Mouse (Mus musculus): ENCODE results near the gene Pdap1. TPM values are rescaled to one million over a fixed set of nuclear protein-coding genes. Genes with fewer than 3 reads are reported as not detected.

Pdap1 gene
- polyA plus RNA-seq (2015; fragmentation: Nextera tagmentation; extraction: Ambion mirVana), result 114 and 120 TPM in 2 replicates

GRCm38 (mm10) chr5:145139571-145140519, at the start of gene Pdap1, which contains the start of gene Bud31:
TSS of gene Pdap1 (minus strand) at chr5:145140238.
TSS of gene Bud31 (plus strand) at chr5:145140362.

GRCm38 (mm10) chr5:145166536-145167305, 26.7 kb upstream of the Pdap1 start, which contains the start of the genes Ptcd1 and Cpsf4:
TSS of gene Ptcd1 (minus strand) at chr5:145167108.
TSS of gene Cpsf4 (plus strand) at chr5:145167213.

DNA sequence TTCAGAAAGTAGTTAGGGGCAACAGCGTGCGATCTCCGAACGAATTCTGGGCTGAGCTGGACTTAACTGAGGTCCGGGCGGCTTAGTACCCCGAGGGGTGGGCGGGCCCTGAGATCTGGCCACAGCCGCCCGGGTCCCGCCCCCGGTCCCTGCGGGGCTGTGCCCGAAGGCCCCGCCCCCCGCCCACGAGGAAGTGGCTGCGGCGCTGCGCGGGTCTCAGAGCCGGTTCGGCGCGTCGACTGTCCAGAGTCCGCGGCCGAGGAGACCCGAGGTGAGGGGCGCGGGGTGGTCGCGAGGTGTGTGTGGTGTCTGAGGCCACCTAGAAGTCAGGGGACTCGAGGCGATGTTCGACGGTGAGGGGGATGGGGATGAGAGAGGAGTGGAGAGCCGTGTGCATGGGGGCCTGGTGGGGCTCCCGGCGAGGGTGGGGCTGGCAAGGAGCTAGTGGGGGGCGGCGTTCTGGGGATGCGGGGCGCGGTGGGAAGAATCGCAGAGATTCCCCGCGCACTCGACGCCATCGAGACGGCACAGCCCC, 25.9 kb downstream of the Pdap1 start, which contains the start of gene Arpc1b:
Gene Arpc1b, plus strand, starts transcription at position 145 of the 535 bp plus-strand sequence.

GRCm38 (mm10) chr5:145083632-145084451, 56.2 kb downstream of the Pdap1 start, which contains the start of the genes Arpc1a and Kpna7:
TSS of gene Arpc1a (plus strand) at chr5:145083830.
TSS of gene Kpna7 (minus strand) at chr5:145084030.

Other genes with a start within 250 kb of the Pdap1 start
- gene Smurf1, start 174.4 kb downstream of the Pdap1 start, polyA plus RNA-seq (2015; fragmentation: Nextera tagmentation; extraction: Ambion mirVana), result 19.0 and 20.7 TPM in 2 replicates
- gene Gm4871, start 107.5 kb downstream of the Pdap1 start, polyA plus RNA-seq (2015; fragmentation: Nextera tagmentation; extraction: Ambion mirVana), result not detected in 2 replicates
- gene 1700018F24Rik, start 97.2 kb downstream of the Pdap1 start, polyA plus RNA-seq (2015; fragmentation: Nextera tagmentation; extraction: Ambion mirVana), result not detected in 2 replicates
- gene Arpc1a, start 56.4 kb downstream of the Pdap1 start, polyA plus RNA-seq (2015; fragmentation: Nextera tagmentation; extraction: Ambion mirVana), result 212 and 225 TPM in 2 replicates
- not detected in 2 replicates for gene Kpna7, start 56.2 kb downstream of the Pdap1 start, polyA plus RNA-seq (2015; fragmentation: Nextera tagmentation; extraction: Ambion mirVana)
- gene Arpc1b, start 26.0 kb downstream of the Pdap1 start, polyA plus RNA-seq (2015; fragmentation: Nextera tagmentation; extraction: Ambion mirVana), result 129 and 138 TPM in 2 replicates
- gene Bud31, start 124 bp upstream of the Pdap1 start, polyA plus RNA-seq (2015; fragmentation: Nextera tagmentation; extraction: Ambion mirVana), result 161 and 164 TPM in 2 replicates
- 13.3 and 15.1 TPM in 2 replicates for gene Ptcd1, start 26.9 kb upstream of the Pdap1 start, polyA plus RNA-seq (2015; fragmentation: Nextera tagmentation; extraction: Ambion mirVana)
- gene Cpsf4, start 27.0 kb upstream of the Pdap1 start, polyA plus RNA-seq (2015; fragmentation: Nextera tagmentation; extraction: Ambion mirVana), result 33.0 and 39.3 TPM in 2 replicates
- 712 and 773 TPM in 2 replicates for gene Atp5j2, start 51.8 kb upstream of the Pdap1 start, polyA plus RNA-seq (2015; fragmentation: Nextera tagmentation; extraction: Ambion mirVana)
- gene Zkscan14, start 61.6 kb upstream of the Pdap1 start, polyA plus RNA-seq (2015; fragmentation: Nextera tagmentation; extraction: Ambion mirVana), result 10.7 and 10.8 TPM in 2 replicates
- gene Zkscan5, start 64.3 kb upstream of the Pdap1 start, polyA plus RNA-seq (2015; fragmentation: Nextera tagmentation; extraction: Ambion mirVana), result 9.7 and 10.1 TPM in 2 replicates
- gene Zfp655, start 91.5 kb upstream of the Pdap1 start, polyA plus RNA-seq (2015; fragmentation: Nextera tagmentation; extraction: Ambion mirVana), result 22.1 and 22.7 TPM in 2 replicates
- 1.1 and 1.7 TPM in 2 replicates for gene Zscan25, start 140.3 kb upstream of the Pdap1 start, polyA plus RNA-seq (2015; fragmentation: Nextera tagmentation; extraction: Ambion mirVana)
- 0.08 TPM in 1 of 2 replicates, not detected in the other for gene Cyp3a57, start 205.0 kb upstream of the Pdap1 start, polyA plus RNA-seq (2015; fragmentation: Nextera tagmentation; extraction: Ambion mirVana)